Mouse (Mus musculus) spleen, embryonic (tissue): ENCODE measurements at regions not wholly inside any gene's neighbourhood (a gene's known extent, or its start where the extent isn't known, plus 50 kb on each side); places are given as distances from the start of the nearest gene placed in this dataset.

Experiments
- CTCF ChIA-PET: fragments of 350-600 bp; sonication (Branson Sonifier 250); formaldehyde crosslinking; loops from one replicate; lab custom pipeline; 2022; lab: Charles Lee

DNA sequence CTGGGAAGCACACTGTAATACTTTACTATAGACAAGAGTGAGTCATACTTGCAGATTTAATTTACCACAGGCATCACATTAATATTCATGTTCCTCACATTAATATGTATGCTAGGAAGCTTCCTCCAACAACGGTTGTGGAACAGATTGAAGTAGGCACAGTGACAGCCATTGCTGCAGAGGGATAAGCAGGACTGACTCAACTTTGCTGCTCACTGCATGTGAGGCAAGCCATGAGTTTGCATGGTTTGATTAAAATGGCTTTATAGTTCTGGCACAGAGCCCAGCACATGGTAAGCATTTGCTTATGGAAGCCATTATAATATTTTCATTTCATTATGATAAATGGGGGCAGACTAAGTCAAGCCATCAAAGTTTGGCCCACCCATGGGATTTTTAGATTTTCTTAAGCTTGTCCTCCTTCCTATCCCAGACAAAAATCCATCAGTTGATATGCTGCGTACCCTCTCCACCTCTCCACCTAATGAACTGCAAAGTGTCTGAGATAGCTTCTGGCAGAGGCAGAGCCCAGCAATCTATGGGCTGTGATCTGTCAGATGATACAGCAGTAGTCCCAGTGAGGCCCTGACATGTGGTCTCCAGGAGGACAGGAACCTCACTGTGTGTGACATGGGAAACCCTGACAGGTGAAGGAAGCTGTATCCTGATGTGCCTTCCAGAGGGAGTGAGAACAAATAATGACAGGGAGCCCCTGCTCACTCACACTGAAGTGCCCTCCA is 109.6 kb upstream of the Arrdc4 start:
- CTCF ChIA-PET = no interaction called here

DNA sequence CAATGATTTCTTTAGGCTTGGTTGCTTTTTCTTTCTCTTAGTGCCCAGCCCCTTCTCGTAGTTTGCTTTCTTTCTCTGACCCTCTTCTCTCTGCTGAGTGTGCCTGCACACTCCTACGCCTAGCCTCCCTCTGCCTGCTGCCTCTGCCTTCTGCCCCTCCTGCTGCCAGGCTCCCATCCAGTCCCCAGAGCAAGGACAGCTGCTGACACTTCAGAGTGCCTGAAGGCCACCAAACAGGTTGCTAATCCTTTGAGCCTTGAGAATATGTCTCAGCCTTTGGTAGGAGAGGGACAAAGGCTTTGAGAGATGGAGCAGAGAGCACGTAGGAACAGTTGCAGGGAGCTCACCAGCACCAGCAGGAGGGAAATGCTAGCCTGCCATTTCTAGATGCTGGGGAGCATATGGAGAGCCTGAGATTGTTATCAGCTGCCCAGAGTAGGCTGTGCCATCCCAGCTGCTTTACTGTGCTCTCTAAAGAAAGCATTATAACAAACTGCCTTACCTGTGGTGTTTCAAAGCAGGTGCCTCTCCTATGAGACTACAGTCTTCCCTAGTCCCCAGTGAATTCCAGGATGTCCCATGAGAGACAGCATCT is 103.0 kb upstream of the Arrdc4 start:
- CTCF ChIA-PET = no interaction called here

DNA sequence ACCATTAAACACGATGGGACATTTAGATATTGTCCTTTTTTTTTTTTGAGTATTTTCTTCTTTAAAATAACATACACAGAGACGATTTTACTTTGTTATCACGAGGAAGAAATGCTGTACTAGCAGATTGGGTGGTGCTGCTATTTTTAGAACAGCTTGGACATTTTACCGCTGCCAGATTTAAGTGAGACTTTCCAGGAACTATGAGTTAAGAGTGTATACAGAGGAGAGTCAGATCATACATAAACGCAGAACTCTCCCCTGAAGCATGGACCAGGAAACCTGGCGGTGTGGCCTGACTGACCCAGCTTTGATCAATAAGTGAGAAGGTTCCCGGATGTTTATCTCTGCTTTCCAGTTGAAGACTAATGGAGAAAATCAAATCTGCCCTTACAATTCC is 95.6 kb upstream of the Arrdc4 start:
- CTCF ChIA-PET = no interaction called here

- CTCF ChIA-PET = no interaction called here
Observed at GRCm38 (mm10) chr7:68843374-68843773, 94.3 kb upstream of the Arrdc4 start.

- CTCF ChIA-PET = no interaction called here
Observed at GRCm38 (mm10) chr7:68833977-68834791, 85.1 kb upstream of the Arrdc4 start.

GRCm38 (mm10) chr7:68833517-68833916 is 84.5 kb upstream of the Arrdc4 start:
- CTCF ChIA-PET = no interaction called here

DNA sequence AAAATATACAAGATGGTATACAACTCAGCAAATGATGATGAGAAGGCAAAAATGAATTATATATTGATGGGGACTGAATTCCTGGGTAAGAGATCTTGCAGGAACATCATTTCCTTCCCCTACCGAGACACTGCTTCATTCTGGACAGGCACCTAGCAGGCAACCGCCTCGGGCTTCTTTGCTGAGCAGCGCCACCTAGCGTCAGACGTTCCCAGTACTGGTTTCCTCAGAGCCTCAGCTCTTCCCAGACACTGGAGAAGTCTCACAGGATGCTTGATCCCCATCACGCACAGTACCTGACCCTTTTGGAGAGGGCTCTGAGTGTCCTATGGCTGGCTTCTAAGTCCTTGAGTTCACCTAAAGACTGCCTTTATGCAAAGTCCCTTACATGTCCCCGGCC is 80.8 kb upstream of the Arrdc4 start:
- CTCF ChIA-PET = no interaction called here

- CTCF ChIA-PET = no interaction called here
Observed at GRCm38 (mm10) chr7:68824399-68824798, 75.4 kb upstream of the Arrdc4 start.

- CTCF ChIA-PET = interaction anchor here (0.6 kb wide), 1 partner anchor 173 kb away, joined by 3 read pairs; no protein-coding TSS in a partner anchor
Observed at GRCm38 (mm10) chr7:68823646-68824045, 74.6 kb upstream of the Arrdc4 start.

- CTCF ChIA-PET = interaction anchor here (0.6 kb wide), 1 partner anchor 173 kb away, joined by 3 read pairs; no protein-coding TSS in a partner anchor
Observed at GRCm38 (mm10) chr7:68823189-68823588, 74.1 kb upstream of the Arrdc4 start.

- CTCF ChIA-PET = no interaction called here
Observed at GRCm38 (mm10) chr7:68814823-68815666, 66.0 kb upstream of the Arrdc4 start.

DNA sequence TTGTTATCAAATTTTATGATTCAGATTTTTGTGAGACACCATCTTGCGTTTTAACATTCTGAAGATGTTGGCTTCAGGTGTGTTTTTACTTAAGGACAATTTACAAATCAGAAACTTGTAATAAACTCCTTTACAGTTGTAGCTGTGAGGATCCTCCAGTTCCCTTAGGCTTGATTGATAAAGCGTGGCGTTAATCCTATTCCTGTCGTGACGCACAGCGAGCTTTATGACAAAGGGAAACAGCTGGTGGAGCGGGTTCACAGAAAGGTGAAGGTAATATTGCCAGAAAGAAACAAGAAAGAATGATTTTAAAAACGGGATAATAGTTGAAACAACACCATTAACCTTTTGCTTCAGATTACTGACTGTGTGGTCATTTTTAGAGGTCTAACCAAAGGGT is 60.7 kb upstream of the Arrdc4 start:
- CTCF ChIA-PET = no interaction called here
